Mouse (Mus musculus) forebrain, embryonic 10.5 days (tissue): ENCODE results near the gene Plce1. TPM values are rescaled to one million over a fixed set of nuclear protein-coding genes. Genes with fewer than 3 reads are reported as not detected.

Source experiments
- DNase-seq: peaks from one replicate; pipeline ENCODE4 v3.0.0-alpha.2; 2017; ENCODE audit warnings: low spot score; ENCODE audit errors: extremely low spot score
- H3K27ac ChIP-seq: fragments of 300-500 bp; sonication (generic); 2 replicates; pipeline ENCODE4 v1.5.1; 2016; ENCODE audit warnings: mild to moderate bottlenecking
- H3K27me3 ChIP-seq: fragments of 300-500 bp; sonication (generic); 2 replicates; pipeline ENCODE4 v1.6.1; 2016; ENCODE audit warnings: mild to moderate bottlenecking; ENCODE audit not compliant: poor library complexity, severe bottlenecking
- H3K36me3 ChIP-seq: fragments of 300-500 bp; sonication (generic); replicated peaks from 2 replicates; pipeline ENCODE4 v1.6.1; 2016; ENCODE audit warnings: mild to moderate bottlenecking, moderate library complexity
- H3K4me1 ChIP-seq: fragments of 300-500 bp; sonication (generic); 2 replicates; pipeline ENCODE4 v1.6.1; 2016
- H3K4me3 ChIP-seq: fragments of 300-500 bp; sonication (generic); 2 replicates; pipeline ENCODE4 v1.5.1; 2016; ENCODE audit warnings: mild to moderate bottlenecking, moderate library complexity
- H3K9me3 ChIP-seq: fragments of 300-500 bp; sonication (generic); 2 replicates; pipeline ENCODE4 v1.6.1; 2016; ENCODE audit warnings: mild to moderate bottlenecking, moderate library complexity
- WGBS: fragments of 180-500 bp; shearing (Covaris S2); methylation state at CpG from one replicate; pipeline ENCODE4 v1.1.7; 2016; 5-methylcytosine and 5-hydroxymethylcytosine counted together
- polyA plus RNA-seq: library from polyadenylated mRNA; unstranded; fragments of >200 nt; fragmentation: Nextera tagmentation; extraction: Ambion mirVana; gene quantifications from 2 replicates; pipeline ENCODE4 v1.2.1, GENCODE M21; 2016

The Plce1 gene
- polyA plus RNA-seq, 1 experiment from 2014 or later: 2.8 TPM

GRCm38 (mm10) chr19:38687326-38687725, 206.4 kb downstream of the Plce1 start:
- H3K4me3 ChIP-seq: no peak overlapping the region
- H3K4me1 ChIP-seq: no peaks in the 10 kb centered on the region
- no peaks in the 10 kb centered on the region for H3K9me3 ChIP-seq
- H3K36me3 ChIP-seq: no peaks in the 10 kb centered on the region
- no peak for DNase-seq
- no peak overlapping the region for H3K27ac ChIP-seq
- no peaks in the 10 kb centered on the region for H3K27me3 ChIP-seq
- 68% methylated on average over 5 of the region's 5 CpGs for WGBS

- Histone ChIP-seq H3K27me3 (no peaks in the 10 kb centered on the region), H3K4me1 (no peaks in the 10 kb centered on the region), H3K4me3 (no peak overlapping the region), H3K36me3 (no peaks in the 10 kb centered on the region), H3K27ac (no peak overlapping the region), H3K9me3 (no peaks in the 10 kb centered on the region)
- 93% methylated on average over 4 of the region's 4 CpGs for WGBS
- DNase-seq: no peak
Measured at GRCm38 (mm10) chr19:38688741-38689507, 208.0 kb downstream of the Plce1 start.

- 88% methylated on average over 2 of the region's 2 CpGs for WGBS
- H3K27me3 ChIP-seq: no peaks in the 10 kb centered on the region
- H3K36me3 ChIP-seq: no peaks in the 10 kb centered on the region
- H3K4me1 ChIP-seq: no peaks in the 10 kb centered on the region
- no peaks in the 10 kb centered on the region for H3K9me3 ChIP-seq
- H3K27ac ChIP-seq: no peak overlapping the region
- no peak for DNase-seq
- H3K4me3 ChIP-seq: no peak overlapping the region
Measured at GRCm38 (mm10) chr19:38690276-38690675, 209.4 kb downstream of the Plce1 start.

- no peaks in the 10 kb centered on the region for H3K27me3 ChIP-seq
- no peaks in the 10 kb centered on the region for H3K36me3 ChIP-seq
- no peaks in the 10 kb centered on the region for H3K4me1 ChIP-seq
- 91% methylated on average over 6 of the region's 6 CpGs for WGBS
- no peak overlapping the region for H3K27ac ChIP-seq
- H3K9me3 ChIP-seq: no peaks in the 10 kb centered on the region
- DNase-seq: no peak
- H3K4me3 ChIP-seq: no peak overlapping the region
Measured at GRCm38 (mm10) chr19:38691533-38691932, 210.6 kb downstream of the Plce1 start.

- H3K4me1 ChIP-seq: no peaks in the 10 kb centered on the region
- no peaks in the 10 kb centered on the region for H3K9me3 ChIP-seq
- no peak overlapping the region for H3K27ac ChIP-seq
- H3K4me3 ChIP-seq: no peak overlapping the region
- H3K36me3 ChIP-seq: no peaks in the 10 kb centered on the region
- WGBS: 60% methylated on average over 2 of the region's 2 CpGs
- no peaks in the 10 kb centered on the region for H3K27me3 ChIP-seq
- DNase-seq: no peak
Measured at GRCm38 (mm10) chr19:38693331-38693730, 212.4 kb downstream of the Plce1 start.

- Histone ChIP-seq H3K27me3 (no peaks in the 10 kb centered on the region), H3K4me1 (no peaks in the 10 kb centered on the region), H3K27ac (no peak overlapping the region), H3K9me3 (no peaks in the 10 kb centered on the region), H3K36me3 (no peaks in the 10 kb centered on the region), H3K4me3 (no peak overlapping the region)
- 86% methylated on average over 4 of the region's 4 CpGs for WGBS
- DNase-seq: no peak
Measured at GRCm38 (mm10) chr19:38693769-38694168, 212.9 kb downstream of the Plce1 start.

- no peaks in the 10 kb centered on the region for H3K9me3 ChIP-seq
- DNase-seq: no peak
- H3K27ac ChIP-seq: no peak overlapping the region
- no peaks in the 10 kb centered on the region for H3K36me3 ChIP-seq
- H3K4me3 ChIP-seq: no peak overlapping the region
- no peaks in the 10 kb centered on the region for H3K4me1 ChIP-seq
- 94% methylated on average over 8 of the region's 8 CpGs for WGBS
- H3K27me3 ChIP-seq: no peaks in the 10 kb centered on the region
Measured at GRCm38 (mm10) chr19:38701776-38702175, 220.9 kb downstream of the Plce1 start.

- DNase-seq: no peak
- no peak overlapping the region for H3K27ac ChIP-seq
- H3K4me1 ChIP-seq: no peaks in the 10 kb centered on the region
- 84% methylated on average over 3 of the region's 3 CpGs for WGBS
- H3K9me3 ChIP-seq: no peaks in the 10 kb centered on the region
- H3K36me3 ChIP-seq: no peaks in the 10 kb centered on the region
- no peaks in the 10 kb centered on the region for H3K27me3 ChIP-seq
- no peak overlapping the region for H3K4me3 ChIP-seq
Measured at GRCm38 (mm10) chr19:38704742-38705141, 223.8 kb downstream of the Plce1 start.

GRCm38 (mm10) chr19:38705244-38705643, 224.3 kb downstream of the Plce1 start:
- no peak for DNase-seq
- H3K36me3 ChIP-seq: no peaks in the 10 kb centered on the region
- no peaks in the 10 kb centered on the region for H3K4me1 ChIP-seq
- H3K27me3 ChIP-seq: no peaks in the 10 kb centered on the region
- no peaks in the 10 kb centered on the region for H3K9me3 ChIP-seq
- no peak overlapping the region for H3K27ac ChIP-seq
- WGBS: 92% methylated on average over 11 of the region's 11 CpGs
- H3K4me3 ChIP-seq: no peak overlapping the region

- no peaks in the 10 kb centered on the region for H3K36me3 ChIP-seq
- H3K9me3 ChIP-seq: no peaks in the 10 kb centered on the region
- no peak for DNase-seq
- no peak overlapping the region for H3K4me3 ChIP-seq
- H3K4me1 ChIP-seq: no peaks in the 10 kb centered on the region
- WGBS: 92% methylated on average over 6 of the region's 6 CpGs
- H3K27me3 ChIP-seq: no peaks in the 10 kb centered on the region
- H3K27ac ChIP-seq: no peak overlapping the region
Measured at GRCm38 (mm10) chr19:38706449-38706848, 225.5 kb downstream of the Plce1 start.

GRCm38 (mm10) chr19:38709376-38709775, 228.5 kb downstream of the Plce1 start:
- no peak for DNase-seq
- no peaks in the 10 kb centered on the region for H3K36me3 ChIP-seq
- WGBS: 90% methylated on average over 2 of the region's 2 CpGs
- H3K9me3 ChIP-seq: no peaks in the 10 kb centered on the region
- no peak overlapping the region for H3K27ac ChIP-seq
- H3K27me3 ChIP-seq: no peaks in the 10 kb centered on the region
- no peak overlapping the region for H3K4me3 ChIP-seq
- H3K4me1 ChIP-seq: no peaks in the 10 kb centered on the region

- WGBS: 89% methylated on average over 4 of the region's 4 CpGs
- Histone ChIP-seq H3K27me3 (no peaks in the 10 kb centered on the region), H3K27ac (no peak overlapping the region), H3K4me1 (peaks cover 9% of the 10 kb centered on the region; the same call in 1 of the 2 replicates), H3K9me3 (no peaks in the 10 kb centered on the region), H3K36me3 (no peaks in the 10 kb centered on the region), H3K4me3 (no peak overlapping the region)
- DNase-seq: no peak
Measured at GRCm38 (mm10) chr19:38721808-38722207, 240.9 kb downstream of the Plce1 start.

- WGBS: 90% methylated on average over 6 of the region's 6 CpGs
- peaks cover 9% of the 10 kb centered on the region; the same call in 1 of the 2 replicates for H3K4me1 ChIP-seq
- H3K27ac ChIP-seq: no peak overlapping the region
Measured at GRCm38 (mm10) chr19:38722982-38723381, 242.1 kb downstream of the Plce1 start.

More at GRCm38 (mm10) chr19:38722982-38723381, 242.1 kb downstream of the Plce1 start:
- DNase-seq: no peak
- Histone ChIP-seq H3K9me3 (no peaks in the 10 kb centered on the region), H3K27me3 (no peaks in the 10 kb centered on the region), H3K36me3 (no peaks in the 10 kb centered on the region), H3K4me3 (no peak overlapping the region)
